Mouse (Mus musculus) heart, adult 8-10 months (tissue): Measurements from ENCODE around the gene Smarca1. TPM values are rescaled to one million over a fixed set of nuclear protein-coding genes. Genes with fewer than 3 reads are reported as not detected.

ENCODE experiments used
- DNase-seq: peaks from one replicate; pipeline ENCODE4 v3.0.0; 2022; ENCODE audit warnings: low spot score
- total RNA-seq, 4 experiments: library from RNA; stranded (reverse); gene quantifications; 2 replicates each; pipeline ENCODE4 v1.2.4; 2022

The Smarca1 gene
- 1 to 10 TPM in 3 of 4 experiments, under 1 TPM in 1; 0.68 to 1.6 (median 1.2) TPM for total RNA-seq

DNA sequence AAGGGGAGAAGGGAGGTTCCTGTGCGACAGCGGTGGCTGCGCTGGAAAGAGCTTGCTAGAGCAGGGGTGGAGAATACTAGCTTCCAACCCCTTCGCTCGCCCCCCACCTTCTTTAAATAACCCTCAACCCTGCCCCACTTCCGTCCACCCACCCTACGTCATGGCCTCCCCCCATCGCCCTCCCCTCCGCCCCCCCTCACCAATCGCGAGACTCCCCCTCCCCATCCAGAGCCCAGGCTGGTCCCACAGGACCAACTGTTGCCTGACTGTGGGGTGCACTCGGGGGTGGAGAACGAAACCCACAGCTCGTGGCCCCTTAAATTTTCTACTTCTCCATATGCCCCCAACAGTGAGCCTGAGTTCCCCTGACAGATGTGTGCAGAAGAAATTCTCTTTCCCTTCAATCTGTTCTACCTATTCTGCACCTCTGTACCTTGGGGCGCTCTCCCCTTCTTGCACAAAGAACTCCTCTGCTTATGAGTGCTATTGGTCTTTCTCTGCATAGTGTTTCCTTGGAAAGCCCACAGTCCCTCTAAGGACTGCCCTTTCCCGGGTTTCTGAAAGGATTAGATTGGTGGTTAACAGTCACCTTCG is at the start of gene Smarca1:
TSS of gene Smarca1 (minus strand) at position 544 of the 594 bp plus-strand sequence.
- no peak for DNase-seq

- DNase-seq: no peak
These were observed 45.0 kb upstream of the Smarca1 start for GRCm38 (mm10) chrX:47937740-47938139.

GRCm38 (mm10) chrX:47936885-47937284 is 44.1 kb upstream of the Smarca1 start:
- no peak for DNase-seq

DNA sequence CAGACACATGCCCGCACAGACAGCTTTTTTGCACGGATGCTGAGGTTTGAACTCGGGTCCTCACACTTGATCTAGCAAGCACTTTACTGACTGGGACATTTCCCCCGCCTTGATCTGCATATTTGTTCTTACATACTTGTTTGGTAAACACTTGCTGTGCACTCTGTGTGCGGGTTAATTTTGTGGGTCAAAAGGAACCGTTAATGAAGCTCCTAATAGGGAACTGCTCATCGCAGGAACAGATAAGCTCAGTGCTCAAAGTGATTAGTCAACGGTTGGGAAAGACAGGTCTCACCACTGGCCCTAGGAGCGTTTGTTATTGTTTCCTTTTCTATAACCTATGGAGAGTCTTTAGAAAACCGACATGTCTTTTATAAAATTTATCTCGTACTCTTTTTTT is 41.6 kb upstream of the Smarca1 start:
- no peak for DNase-seq

DNA sequence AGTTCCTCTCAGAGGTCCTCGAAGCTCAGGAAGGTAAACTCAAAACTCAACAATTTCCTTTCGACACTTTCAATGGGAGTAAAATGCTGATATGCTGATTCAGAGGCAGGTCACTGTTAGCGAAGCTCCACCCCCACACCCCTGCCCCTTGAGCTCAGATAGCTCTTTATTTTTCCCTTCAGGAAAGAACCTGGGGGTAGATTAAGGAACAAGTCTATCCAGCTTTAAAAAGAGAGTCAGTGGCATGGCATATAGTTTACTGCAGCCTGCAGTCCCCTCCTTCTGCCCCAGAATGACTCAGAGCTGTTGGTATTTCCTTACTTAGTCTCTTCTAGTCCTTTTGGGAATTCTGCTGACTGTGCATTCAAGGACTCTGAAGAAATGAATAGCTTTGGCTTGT is 37.7 kb upstream of the Smarca1 start:
- no peak for DNase-seq

GRCm38 (mm10) chrX:47927981-47928380 is 35.2 kb upstream of the Smarca1 start:
- no peak for DNase-seq

- no peak for DNase-seq
These were observed 27.8 kb upstream of the Smarca1 start for GRCm38 (mm10) chrX:47920541-47920940.

- no peak for DNase-seq
These were observed 24.1 kb upstream of the Smarca1 start for GRCm38 (mm10) chrX:47916831-47917230.

DNA sequence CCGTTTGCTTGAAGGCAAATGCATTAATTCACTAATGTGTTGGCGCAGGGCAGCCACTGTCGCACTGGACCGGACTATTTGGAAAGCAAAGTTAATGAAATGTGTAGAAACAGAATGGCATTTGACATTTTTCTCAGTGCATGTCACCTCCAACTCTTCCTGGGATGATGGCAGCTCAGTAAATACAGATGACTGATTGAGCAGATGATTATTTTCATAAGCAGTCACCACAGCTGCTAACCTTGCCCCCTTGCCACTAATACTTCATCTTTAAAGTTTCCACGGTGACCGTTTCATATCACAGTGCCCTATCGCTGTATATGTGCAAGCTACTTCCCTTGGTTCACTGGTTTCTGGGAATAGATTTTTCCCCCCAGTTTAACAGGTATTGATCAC is 20.8 kb upstream of the Smarca1 start:
- no peak for DNase-seq

GRCm38 (mm10) chrX:47912904-47913542 is 20.2 kb upstream of the Smarca1 start:
- no peak for DNase-seq

DNA sequence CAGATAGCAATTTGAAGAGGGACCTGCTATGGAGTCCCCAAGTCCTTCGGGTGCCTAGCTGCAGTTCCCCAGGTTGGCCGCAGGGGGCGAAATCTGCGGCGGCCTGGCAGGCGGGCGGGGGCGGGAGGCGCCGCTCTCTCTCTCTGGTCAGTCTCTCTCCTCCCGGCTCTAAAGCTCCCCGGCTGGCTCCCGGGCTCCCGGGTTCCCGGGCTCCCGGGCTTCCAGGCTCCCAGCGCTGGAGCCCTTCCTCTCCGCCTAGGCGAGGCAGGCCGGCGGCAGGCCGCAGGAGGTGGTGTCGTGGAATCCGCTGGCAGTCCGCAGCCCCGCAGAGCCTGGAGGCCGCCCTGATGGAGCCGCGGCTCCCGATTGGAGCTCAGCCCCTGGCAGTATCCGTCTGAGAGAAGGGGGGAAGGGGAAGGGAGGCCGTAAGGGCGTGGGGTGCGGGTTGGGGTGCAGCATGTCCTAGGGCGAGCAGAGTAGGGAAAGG is 19.6 kb upstream of the Smarca1 start, which contains the start of gene Ocrl:
TSS of gene Ocrl (plus strand) at position 82 of the 487 bp plus-strand sequence.
- DNase-seq: peak; percentile 51

DNA sequence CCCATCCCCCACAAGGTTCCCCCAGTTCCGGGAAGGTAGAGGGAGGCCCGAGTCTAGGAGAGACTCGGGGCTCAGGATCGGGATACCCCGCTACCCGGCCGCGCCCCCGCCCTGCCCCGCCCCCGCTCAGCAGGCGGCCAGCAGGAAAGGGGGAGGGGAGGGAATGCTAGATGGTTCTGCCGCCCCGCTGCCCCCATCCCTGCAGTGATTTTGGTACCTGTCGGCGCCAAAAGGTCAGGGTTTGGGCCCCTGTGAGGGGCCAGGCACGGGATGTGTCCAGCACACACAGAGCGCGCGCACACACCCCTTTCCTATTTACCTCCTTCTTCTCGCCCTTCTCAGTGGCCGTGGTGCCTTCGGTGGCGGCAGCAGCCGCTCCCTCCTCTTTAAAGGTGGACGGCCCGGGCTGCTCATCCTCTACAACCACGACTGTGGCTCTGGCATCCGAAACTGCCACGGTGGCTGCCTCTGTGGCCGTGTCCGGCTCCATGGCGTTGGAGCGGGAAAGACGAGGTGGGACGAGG is 805 bp downstream of the Smarca1 start:
- DNase-seq: no peak

DNA sequence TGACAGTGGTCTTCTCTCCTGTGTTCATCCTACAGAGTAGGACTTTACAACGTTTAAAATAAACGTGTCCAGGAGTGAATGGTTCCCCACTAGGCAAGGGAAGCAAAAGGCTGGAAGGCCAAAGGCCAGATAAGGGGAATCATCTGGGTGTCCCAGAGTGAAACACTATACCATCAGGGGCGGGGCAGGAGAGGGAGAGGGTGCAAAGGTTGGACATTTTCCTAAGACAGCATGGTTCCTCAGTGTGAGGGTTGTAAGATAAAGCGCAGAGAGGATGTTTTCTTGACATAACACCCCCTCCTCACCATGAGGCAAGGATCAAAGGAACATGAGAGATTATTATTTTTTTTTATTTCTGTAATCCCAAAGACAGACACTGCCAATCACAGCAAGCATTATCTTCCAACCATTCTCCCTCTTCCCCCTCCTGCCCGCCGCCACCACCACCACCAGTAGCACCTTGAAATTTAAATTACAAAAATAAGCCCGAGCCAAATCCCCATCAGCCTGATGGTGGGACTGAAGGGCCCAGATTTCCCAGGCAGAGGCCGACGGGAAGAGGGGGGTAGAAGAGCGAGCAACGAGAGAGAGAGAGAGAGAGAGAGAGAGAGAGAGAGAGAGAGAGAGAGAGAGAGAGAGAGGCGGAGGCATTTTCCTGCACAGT is 1.4 kb downstream of the Smarca1 start:
- DNase-seq: no peak

- DNase-seq: no peak
These were observed 5.4 kb downstream of the Smarca1 start for GRCm38 (mm10) chrX:47887401-47887800.

DNA sequence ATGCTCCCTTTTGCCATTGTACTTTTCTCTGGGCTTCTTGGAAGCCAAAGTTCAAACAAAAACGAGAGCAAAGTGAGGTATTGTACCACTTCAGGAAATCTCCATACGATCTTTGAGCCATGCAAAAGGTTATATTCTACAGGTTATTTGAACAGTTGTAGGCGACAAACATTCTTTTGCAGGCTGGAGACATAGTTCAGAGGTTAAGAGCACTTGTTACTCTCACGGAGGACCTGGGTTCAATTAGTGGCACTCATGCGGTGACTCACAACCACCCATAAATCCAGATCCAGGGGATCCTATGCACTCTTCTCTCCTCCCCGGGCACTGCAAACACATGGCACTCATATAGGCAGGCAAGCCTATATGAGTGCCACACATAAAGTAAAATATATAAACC is 10.0 kb downstream of the Smarca1 start:
- no peak for DNase-seq

DNA sequence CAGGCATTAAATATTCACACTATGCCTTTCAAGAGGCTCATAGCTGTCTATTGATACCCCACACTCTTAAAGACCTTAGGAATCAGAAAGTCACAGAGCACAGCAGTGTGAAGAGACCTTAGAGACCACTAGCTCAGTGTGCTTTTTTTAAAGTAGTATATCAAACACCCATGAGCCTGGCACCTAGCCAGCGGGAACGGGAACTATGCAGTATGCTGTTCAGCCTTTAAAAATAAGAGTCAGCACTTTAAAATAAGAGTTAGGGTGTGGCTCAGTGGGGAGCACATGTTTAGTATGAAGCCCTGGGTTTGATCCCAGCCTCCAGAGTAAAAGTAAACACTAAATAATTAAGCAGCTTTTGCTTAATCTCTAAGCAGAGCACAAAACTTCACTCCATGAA is 12.7 kb downstream of the Smarca1 start:
- DNase-seq: peak; percentile 3

GRCm38 (mm10) chrX:47858544-47858943 is 34.2 kb downstream of the Smarca1 start:
- no peak for DNase-seq

DNA sequence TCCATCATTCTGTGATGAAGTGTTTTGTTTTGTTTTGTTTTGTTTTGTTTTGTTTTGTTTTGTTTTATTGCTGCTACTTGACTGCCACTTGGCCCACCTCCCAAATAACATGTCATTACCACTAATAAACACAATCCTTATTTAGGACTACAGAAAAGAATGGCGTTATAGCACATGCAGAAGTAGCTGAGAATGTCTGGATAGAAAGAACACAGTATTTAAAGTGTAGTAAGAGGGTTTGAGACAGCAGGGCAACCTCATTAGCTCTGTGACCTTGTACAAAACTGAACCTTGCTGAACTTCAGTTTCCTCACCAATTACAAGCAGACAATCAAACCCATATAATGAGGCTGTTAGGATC is 57.0 kb downstream of the Smarca1 start:
- DNase-seq: no peak

DNA sequence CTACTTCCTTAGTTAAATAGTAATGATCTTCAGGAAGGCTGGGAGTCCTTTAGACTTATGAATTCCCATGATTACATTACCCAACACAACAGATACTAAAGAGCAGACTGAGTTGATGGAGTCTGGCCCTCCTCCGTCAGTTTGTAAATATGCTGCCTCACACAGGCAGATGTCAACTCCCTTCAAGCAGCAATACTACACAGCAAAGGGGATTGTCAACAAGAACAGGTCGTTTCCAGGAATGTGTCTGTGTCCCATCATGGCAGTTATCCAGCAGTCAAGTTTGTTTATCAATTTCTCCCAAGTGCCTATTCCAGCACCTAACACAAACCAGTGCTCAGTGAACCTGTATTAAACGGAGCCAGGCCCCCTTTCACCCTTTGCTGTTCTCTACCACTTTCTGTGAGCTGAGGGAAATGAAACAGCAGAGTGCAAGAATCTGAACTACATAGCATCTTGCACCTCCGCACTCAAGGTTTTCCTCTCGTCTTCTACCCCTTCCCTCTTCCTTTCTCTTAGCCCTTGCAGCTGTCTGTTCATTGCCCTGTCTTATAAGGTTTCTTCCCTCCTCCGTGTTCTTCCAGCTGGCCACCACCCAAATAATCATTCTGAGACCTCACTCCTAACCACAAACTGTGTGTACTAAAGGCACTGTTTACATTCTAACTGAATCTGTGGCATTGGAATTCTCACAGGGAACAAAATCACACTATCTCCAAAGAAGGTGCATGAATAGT is 57.5 kb downstream of the Smarca1 start:
- DNase-seq: no peak

GRCm38 (mm10) chrX:47833431-47833830 is 59.3 kb downstream of the Smarca1 start:
- no peak for DNase-seq

DNA sequence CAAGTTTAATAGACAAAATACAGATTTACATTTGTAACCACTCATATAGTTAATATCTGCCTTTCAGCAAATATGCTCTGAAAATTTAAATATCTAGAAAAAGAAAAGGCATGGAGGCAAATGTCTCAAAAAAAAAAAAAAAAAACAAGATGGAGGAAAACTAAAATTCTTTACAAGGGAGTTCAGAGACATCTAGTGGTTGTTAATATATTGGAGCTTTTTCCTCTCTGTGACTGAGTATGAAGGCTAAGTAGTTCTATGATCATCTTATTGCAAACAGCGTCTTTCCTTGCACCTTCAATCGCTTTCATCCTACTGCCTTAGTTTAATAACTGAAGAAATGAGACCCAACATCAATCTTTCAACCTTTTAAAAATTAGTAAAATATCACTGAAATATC is 72.2 kb downstream of the Smarca1 start:
- DNase-seq: no peak

GRCm38 (mm10) chrX:47808717-47809116 is 84.1 kb downstream of the Smarca1 start:
- no peak for DNase-seq
